Mouse (Mus musculus) embryo, embryonic 10.5 days (tissue): Measurements from ENCODE around the gene Pcca.

ENCODE experiments used
- DNase-seq: peaks from one replicate; pipeline ENCODE4 v3.0.0-alpha.2; 2015; ENCODE audit warnings: low spot score

The Pcca gene

DNA sequence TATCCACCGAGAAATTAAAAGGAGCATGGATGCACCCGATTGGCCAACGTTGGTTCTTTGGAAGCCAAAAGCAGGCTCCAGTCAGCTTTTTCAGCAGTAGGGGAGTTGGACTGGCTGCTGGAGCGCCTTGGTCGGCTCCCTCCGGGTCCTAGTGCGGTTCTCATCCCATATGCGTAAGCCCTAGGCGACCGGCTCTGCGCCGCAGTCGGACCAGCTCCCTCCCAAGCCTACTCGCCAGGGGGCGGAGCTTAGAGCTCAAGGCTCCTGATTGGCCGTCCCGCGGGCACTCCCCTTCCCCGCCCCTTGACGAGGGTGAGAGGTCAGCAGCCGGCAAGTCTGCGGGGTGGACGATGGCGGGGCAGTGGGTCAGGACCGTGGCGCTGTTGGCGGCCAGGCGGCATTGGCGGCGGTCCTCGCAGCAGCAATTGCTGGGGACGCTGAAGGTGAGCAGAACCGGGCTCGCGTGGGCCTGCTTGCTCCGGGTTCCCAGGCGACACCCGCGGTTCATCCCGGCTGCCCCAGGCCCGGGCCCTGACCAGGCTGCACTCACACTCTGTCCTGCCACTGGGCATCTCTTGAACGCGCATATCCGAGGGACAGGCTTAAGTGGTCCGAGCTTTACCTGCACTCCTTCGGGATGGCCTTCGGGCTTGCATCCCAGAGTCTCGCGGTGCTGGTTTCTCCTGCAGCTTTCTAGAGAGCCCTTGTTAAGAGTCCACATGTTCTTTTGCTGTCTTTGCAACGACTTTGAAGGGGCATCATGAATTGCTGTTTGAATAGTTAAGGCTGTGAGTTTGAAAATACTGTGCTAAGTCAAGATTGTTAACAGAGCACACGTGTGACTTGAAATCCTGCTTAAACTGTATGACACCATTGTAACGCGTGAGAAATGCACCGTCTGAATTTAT is at the start of gene Pcca:
Pcca (plus strand) TSS at position 308 of the 908 bp plus-strand sequence.
- DNase-seq = peak; percentile 99

- DNase-seq = no peak
These were observed 49.7 kb upstream of the Pcca start for GRCm38 (mm10) chr14:122484458-122484843.

- peak; percentile 52 for DNase-seq
These were observed 49.1 kb upstream of the Pcca start for GRCm38 (mm10) chr14:122484844-122485551.

DNA sequence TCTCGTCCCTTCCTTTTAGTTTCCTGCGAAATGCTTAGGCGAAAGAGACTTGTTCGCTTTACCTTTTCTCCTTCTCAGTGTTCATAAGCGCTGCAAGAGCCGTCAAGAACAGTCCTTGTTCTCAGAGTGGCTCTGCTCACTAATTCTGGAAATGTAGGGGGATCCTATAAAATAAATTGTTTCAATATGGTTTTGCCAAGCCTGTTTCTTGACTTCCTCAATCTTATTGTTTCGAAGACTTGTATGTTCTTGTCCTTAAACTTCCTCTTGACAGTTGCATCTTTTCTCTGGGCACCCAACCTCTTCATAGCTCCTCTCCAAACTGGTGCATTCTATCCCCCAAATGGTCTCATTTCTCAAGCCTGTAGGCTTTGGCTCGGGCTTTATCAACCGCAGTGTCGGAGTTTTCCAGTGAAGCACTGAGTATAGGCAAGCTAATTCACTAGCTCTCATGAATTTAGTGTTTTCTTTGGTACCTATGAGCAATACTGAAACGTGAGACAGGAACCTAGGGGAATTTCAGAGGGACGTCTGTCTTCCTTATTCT is 48.4 kb upstream of the Pcca start:
- DNase-seq = peak; percentile 74

DNA sequence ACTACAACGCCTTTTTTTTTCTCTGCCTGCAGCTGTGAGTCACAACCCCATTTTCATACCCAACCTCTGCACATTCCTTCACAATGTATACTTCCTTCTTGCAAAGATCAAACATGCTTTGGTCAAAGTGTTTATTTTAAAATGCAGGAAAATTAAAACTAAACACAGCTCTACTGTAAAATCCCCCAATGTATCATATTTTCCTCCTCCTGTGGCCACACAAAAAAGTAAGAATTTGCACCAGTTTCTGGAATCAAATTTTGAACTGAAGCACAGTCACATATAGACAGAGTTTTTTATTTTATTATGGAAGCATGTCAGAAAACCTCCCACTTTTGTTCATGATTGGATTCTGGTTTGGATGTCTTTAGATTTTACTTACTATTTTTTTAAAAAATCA is 47.5 kb upstream of the Pcca start:
- DNase-seq = no peak

- peak; percentile 70 for DNase-seq
These were observed 46.8 kb upstream of the Pcca start for GRCm38 (mm10) chr14:122487366-122487765.

DNA sequence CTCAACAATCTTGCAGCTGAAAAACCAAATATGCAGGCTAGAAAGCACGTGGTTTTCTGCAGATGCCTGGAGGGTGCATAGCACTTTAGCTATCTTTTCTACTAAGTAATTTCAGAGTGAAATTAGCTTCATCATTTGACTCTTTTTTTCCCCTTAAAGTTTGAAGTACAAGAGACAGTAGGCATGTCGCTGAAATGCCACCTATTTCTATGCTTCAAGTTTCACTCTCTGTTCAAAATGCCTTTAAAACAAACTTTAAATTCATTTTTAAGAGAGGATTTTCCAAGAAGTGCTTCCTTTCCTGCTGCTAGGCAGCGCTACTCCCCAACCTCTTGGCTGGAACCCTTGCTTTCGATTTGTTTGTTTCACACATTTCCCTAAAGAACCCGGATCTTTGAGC is 45.1 kb upstream of the Pcca start:
- peak; percentile 59 for DNase-seq

GRCm38 (mm10) chr14:122489686-122490414 is 44.3 kb upstream of the Pcca start:
- peak; percentile 77 for DNase-seq

- peak; percentile 66 for DNase-seq
These were observed 43.4 kb upstream of the Pcca start, which contains the start of gene Gm10837 for GRCm38 (mm10) chr14:122490441-122491328. TSS of gene Gm10837 (plus strand) at chr14:122490586.

GRCm38 (mm10) chr14:122491521-122491920 is 42.6 kb upstream of the Pcca start:
- DNase-seq = peak; percentile 16

- no peak for DNase-seq
These were observed 42.1 kb upstream of the Pcca start for GRCm38 (mm10) chr14:122492015-122492414.

DNA sequence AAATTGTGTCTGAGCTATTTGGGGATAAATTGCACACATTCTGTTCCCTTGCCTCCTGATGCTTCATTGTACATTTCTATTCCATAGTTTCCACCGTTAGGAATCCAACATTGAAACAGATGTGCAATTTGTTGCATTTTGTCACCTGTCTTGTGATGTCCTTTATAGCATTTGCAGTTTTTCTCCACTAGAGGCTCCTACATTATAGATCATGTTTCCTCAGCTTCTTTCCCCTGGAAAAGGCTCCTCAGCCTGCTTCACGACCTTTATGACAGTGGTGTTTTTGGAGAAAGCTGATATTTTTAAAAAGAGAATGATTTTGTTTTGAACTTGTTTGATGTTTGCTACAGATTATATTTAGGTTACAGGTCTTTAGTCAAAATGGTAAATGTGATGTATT is 25.1 kb upstream of the Pcca start:
- peak; percentile 36 for DNase-seq

DNA sequence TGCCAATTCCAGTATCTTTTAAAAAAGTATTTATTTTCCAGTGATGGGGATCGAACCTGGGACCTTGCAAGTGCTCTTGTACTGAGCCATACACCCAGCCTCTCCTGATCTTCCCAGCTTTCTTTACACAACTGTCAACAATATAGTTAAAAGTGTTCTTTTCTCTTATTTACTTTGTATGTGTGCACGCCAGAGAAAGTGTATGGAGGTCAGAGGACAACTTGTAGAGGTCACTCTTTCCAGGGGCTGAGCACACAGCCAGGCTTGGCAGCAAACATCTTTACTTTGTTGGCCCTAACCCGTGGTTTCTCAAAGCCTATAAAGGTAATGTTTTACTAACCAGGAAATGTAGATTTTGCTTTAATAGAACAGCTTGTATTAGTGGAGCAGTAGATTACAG is 22.6 kb upstream of the Pcca start:
- DNase-seq = no peak

DNA sequence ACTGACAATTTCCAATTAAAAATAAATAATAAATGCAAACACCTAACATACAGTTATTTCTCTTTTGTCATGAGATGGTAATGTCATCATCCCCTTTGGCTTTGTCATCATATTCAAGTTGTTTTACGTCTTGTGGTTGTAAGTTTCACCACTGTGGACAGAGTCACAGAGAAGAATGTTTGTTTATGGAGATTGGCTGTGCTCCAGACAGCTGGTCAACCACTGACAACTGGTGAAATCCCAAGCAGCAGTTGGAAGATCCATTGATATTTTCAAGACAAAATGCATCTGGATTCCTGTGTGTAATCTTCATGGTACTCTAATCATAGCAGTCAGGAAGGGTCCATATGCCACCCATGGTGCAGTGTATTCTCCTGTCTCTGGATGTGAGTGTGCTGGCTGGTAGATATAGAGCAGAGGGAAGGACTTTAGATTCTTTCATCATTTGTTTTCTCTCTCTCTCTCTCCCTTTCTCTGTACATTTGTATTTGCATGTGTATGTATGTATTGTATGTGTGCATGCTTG is 20.6 kb upstream of the Pcca start:
- DNase-seq = no peak

- no peak for DNase-seq
These were observed 5.6 kb upstream of the Pcca start for GRCm38 (mm10) chr14:122528475-122528874.

GRCm38 (mm10) chr14:122535986-122536385 is 1.9 kb downstream of the Pcca start:
- DNase-seq = no peak

- no peak for DNase-seq
These were observed 14.3 kb downstream of the Pcca start for GRCm38 (mm10) chr14:122548421-122548820.

- DNase-seq = no peak
These were observed 14.8 kb downstream of the Pcca start for GRCm38 (mm10) chr14:122548905-122549304.

- no peak for DNase-seq
These were observed 18.8 kb downstream of the Pcca start for GRCm38 (mm10) chr14:122552761-122553445.

- DNase-seq = no peak
These were observed 23.2 kb downstream of the Pcca start for GRCm38 (mm10) chr14:122557353-122557752.
